Mouse (Mus musculus): ENCODE results near the gene Cdc5l. TPM values are rescaled to one million over a fixed set of nuclear protein-coding genes. Genes with fewer than 3 reads are reported as not detected.

Cdc5l gene
- polyA plus RNA-seq, 2 experiments from 2014 or later: 70.2 to 74.2 TPM

DNA sequence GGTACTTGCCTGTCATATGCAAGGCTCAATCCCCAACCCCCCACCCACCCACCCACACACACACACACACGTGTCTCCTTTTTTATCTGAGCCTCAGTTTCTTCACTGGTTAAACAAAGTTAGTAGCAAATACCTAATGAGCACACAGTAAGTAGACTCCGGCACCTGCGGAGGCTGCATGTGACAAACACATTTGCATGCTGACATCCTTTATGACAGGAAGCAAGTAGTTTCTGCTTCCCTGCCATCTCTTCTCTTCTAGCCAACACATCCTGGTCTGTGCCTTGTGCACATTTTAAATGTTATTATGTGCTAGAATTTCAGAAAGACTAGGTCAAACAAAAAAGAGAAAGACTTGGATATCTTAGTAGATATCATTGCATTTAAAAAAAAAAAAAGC is 72.6 kb downstream of the Cdc5l start:
- ATAC-seq: no peak

DNA sequence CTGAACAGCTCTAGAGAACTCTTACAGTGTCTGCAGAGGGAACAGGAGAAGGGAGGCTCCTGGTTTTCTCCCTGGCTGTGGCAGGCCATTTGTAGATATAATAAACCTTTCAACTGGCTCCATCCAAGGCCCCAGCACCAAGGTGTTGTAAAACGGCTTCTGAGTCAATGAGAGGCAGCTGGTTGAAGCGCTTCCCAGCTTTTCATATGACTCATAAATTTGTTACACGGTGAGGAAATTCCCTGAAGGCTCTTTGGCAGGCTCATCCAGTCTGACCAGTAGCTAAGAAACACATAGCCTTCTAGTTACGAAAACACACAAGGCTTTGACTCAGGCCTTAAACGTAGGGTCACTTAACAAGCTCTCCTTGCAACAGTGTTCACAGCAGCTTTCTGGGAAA is 74.1 kb downstream of the Cdc5l start:
- no peak for ATAC-seq

DNA sequence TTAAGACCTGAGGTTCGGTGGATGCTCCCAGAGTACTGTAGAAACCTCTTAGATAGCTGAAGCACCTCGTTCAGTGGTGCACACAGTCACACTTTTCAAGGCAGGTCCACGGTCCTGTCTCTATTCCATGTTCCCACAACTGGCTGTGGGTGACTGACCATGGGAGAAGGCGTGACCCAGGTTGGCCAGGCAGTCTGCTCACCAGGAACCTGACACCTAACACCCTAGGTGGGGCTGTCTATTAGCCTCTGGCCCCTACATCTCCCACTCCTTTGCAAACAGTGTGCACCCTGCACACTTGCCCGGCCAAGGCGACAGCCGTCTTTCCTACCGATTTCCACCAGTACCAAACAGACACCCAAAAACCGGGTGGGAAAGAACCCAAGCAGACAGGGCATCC is 77.1 kb downstream of the Cdc5l start:
- ATAC-seq: no peak

DNA sequence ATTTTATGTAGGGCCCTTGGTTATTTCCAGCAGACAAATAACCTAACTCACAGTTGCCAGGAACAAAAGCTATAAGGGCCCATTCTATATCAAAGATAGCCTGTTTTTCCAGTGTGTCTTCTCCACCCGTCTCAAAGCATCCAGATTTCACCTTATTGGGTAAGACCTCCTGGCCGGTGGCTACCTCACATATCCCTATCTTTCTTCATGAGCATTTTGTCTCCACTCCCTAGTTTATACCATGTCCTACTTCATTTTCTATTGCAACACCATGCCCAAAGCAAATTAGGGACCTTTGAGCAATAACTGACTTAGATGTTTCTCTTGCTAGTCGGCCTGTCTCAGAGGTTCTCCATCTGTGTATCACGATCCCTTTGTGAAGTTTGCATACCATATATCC is 85.6 kb downstream of the Cdc5l start:
- no peak for ATAC-seq

Other genes starting within 250 kb of the Cdc5l start
- gene Spats1, start 41.7 kb upstream of the Cdc5l start, polyA plus RNA-seq (2017; shearing (Covaris generic)): 1 to 10 TPM; 1.1 TPM
- 1 to 10 TPM; 2.4 to 5.1 TPM for gene Aars2, start 73.1 kb upstream of the Cdc5l start, polyA plus RNA-seq (2017; shearing (Covaris generic))
- not detected for gene Tcte1, start 89.7 kb upstream of the Cdc5l start, polyA plus RNA-seq (2017; shearing (Covaris generic))
- under 1 TPM; 0.15 to 0.35 TPM for gene Tmem151b, start 115.9 kb upstream of the Cdc5l start, polyA plus RNA-seq (2017; shearing (Covaris generic))
- 10 to 100 TPM; 33.1 to 48.1 TPM for gene Nfkbie, start 122.0 kb upstream of the Cdc5l start, polyA plus RNA-seq (2017; shearing (Covaris generic))
- 10 to 100 TPM; 27.6 to 39.0 TPM for gene Slc35b2, start 130.1 kb upstream of the Cdc5l start, polyA plus RNA-seq (2017; shearing (Covaris generic))
- gene Hsp90ab1, start 139.5 kb upstream of the Cdc5l start, polyA plus RNA-seq (2017; shearing (Covaris generic)): 1,000 to 10,000 TPM; 1,172 to 1,222 TPM
- gene Slc29a1, start 165.9 kb upstream of the Cdc5l start, polyA plus RNA-seq (2017; shearing (Covaris generic)): 100 to 1,000 TPM in 1 of 2 experiments, 10 to 100 TPM in 1; 88.0 to 154 TPM
- not detected for gene Mymx, start 168.4 kb upstream of the Cdc5l start, polyA plus RNA-seq (2017; shearing (Covaris generic))
- 1 to 10 TPM; 1.9 to 2.4 TPM for gene Capn11, start 225.6 kb upstream of the Cdc5l start, polyA plus RNA-seq (2017; shearing (Covaris generic))